Mouse (Mus musculus): Measurements from ENCODE around the gene Zbtb38.

DNA sequence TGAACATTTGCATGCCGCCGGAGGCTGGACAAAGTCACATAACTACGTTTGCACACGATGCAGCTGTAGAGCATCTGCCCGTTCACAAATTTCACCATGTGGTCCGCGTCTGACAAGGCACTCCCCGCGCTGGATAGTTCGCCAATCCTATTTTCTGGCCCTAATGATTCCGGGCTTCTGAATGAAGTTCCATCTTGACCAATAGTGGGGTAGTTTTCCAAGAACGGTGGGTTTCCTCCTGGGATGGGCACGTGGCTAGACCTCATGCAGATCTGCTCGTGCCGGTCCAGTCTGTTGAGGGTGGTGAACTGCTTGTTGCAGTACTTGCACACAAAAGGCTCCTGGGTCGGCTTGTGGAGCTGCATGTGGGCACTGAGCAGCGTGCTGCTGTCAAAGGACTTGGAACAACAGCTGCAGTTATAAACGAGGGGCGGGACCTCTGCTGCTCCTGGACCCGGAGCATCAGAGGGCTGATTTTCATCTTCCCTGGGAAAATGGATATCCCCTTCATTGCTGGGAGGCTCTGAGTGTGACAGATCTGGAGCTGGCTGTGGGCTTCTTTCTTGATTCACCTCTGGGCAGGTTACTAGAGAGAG lies 64.9 kb downstream of the Zbtb38 start:
- no peak for TF ChIP-seq CTCF (IDR thresholded peaks at IDR 0.05; ENCODE audit: low read depth, low read length)
- no peak for TF ChIP-seq POLR2A (IDR thresholded peaks at IDR 0.05; ENCODE audit: borderline replicate concordance, low read depth, low read length)
